Mouse (Mus musculus) testis, postnatal 14 days (tissue): Measurements from ENCODE around the gene Rarres2.
"Not testable (repeated sequence)": the region's sequence is repeated elsewhere in the genome, so short reads cannot be mapped to it uniquely, and the experiment has no call there.

Experiments
- DNase-seq: peaks from one replicate; pipeline ENCODE4 v3.0.0; 2021; ENCODE audit warnings: low spot score

Gene Rarres2

DNA sequence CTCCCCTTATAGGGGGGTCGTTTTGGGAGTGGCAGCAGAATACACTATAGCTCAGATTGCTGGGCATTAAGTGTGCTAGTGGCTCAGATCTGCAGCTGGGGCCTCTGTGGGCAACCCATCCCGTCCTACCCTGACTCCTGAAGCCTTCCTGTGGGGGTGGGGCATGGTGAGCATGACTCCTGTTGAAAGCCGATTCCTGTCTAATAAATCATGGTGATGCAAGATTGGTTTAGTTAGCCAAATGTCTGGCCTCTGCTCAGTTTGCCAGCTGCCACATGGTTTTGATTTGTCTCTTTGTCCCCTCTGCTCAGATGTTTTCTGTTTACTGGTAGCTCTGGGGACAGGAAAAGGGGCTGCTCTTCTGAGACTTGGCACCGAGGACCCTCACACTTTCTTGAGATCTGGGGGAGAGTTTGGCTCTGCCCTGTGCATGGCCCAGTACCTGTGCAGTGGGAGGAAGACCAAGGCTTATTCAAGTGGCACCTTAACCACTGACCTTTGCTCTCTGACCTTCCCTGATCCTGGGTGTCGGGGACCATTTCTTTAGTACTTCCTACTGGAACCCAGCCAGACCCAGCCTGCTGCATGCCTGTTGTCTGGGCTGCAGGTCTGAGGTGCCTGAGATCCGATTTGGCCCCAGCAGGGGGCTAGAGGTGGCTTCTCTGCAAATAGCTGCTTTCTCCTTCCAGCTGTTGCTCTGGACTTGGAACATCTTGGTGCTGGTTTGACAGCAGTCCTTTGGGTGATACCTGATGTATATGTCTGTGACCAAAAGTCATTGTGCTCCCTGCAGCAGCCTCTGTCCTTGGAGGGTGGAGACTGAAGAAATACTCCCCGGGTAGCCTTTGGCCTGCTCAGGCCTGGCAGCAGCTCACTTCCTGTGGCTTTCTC, 30.8 kb downstream of the Rarres2 start:
- DNase-seq, result no peak

DNA sequence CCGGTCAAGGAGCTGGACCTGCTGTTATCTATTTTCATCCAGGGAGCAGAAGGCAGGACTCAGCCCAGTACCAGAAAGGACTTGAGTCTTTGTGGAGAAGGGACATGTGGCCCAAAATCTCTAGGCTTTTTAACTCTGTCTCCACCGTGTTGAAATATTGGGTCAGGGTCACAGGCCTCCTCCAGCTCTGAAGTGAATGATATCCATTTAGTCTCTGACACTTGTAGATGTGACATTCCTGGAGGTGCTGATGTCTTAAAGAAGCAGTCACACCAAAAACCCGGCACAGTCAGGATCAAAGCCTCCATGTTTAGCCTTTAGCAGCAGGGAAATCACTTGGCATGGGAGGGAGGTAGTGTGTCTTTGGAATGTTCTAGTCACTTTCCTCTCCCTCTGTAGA, 31.9 kb downstream of the Rarres2 start:
- DNase-seq, result no peak

DNA sequence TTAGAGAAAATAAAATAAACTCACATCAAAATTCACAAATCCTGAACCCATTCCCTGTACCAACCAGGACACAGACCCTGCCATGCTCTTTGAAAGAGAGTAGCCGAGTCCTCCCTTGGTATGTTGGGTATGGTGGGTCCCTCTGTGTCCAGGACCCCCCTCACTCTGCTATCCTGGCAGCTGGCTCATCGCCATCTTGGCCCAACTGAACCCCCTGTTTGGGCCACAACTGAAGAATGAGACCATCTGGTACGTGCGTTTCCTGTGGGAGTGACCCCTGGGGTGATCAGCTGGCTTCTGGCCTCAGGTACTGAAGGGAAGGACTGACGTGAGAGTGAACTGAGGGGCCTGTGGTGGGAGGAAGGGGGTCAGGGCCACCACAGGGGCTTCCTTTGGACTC, 32.7 kb downstream of the Rarres2 start:
- no peak for DNase-seq

DNA sequence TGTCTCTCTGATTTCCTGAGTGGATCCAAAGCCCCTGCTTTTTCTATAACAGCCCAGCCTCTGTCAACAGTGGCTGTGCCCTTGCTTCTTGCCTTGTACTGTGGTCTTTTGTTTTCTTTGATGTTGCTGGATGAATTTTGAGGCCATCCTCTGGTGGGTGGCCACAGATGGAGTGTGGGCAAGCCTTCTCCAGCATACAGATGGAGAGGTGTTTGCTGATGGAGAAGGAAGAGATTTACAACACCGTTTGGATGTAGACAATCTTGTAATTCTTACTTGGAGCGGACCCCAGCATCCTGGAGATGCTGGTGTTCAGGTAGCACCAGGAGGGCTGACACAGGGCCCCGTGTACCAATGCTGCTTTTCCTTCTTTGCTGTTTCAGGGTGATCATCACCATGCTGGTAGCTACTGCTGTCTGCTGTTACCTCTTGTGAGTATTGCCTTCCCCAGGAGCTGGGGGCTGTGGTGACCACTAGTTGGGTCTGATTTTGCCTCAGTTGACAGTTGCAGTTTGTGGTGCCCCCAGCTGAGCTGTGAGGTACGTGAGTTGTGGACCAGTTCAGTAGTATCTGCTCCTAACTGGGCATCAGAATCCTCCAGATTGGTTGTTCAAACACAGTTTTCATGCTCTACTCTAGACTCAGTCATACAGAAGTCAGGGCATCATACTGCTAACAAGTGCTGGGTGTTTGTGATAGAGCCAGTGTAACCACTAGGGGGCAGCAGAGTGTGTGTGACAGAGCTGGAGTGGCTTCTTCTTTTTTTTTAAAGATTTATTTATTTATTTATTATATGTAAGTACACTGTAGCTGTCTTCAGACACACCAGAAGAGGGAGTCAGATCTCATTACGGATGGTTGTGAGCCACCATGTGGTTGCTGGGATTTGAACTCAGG, 33.5 kb downstream of the Rarres2 start:
- peak; percentile 57 for DNase-seq

DNA sequence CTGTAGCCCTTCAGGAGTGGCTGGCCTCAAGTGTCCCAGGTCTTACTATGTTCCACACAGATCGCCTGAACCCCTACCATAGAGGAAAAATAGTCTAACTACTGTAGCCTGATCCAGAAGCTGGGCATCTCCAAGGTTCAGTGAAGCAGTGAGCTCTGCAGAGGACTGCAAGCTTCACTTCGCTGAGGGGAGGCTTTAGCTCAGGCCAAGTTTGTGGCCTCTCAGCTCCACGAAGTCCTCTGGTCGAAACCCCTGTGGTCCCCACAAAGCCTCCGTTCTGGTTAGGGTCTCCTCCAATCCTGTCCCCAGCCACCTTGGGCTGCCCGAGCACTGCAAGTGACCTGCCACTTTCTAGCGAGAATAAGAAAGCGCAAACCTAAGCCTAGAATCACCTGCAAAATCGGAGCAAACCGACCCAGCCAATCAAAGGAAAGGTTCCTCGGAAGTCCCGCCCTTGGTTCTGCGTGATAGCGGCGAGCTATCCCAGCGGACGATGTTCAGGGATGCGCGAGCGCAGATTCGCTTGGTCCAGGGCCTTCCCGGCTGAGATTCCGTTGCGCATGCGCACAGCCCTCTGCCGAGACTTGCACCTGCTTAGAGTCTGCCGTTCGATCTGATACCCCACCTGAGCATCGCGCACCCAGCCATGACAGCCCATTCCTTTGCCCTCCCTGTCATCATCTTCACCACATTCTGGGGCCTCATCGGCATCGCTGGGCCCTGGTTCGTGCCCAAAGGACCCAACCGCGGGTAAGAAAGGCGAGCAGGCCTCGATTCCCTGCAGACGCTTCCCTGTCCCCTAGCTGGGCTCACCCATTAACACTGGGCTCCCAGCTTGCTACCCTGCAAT, 35.3 kb downstream of the Rarres2 start, which contains the start of gene Atp6v0e2:
TSS of gene Atp6v0e2 (plus strand) at position 511 of the 850 bp plus-strand sequence.
- DNase-seq, result peak; percentile 89

DNA sequence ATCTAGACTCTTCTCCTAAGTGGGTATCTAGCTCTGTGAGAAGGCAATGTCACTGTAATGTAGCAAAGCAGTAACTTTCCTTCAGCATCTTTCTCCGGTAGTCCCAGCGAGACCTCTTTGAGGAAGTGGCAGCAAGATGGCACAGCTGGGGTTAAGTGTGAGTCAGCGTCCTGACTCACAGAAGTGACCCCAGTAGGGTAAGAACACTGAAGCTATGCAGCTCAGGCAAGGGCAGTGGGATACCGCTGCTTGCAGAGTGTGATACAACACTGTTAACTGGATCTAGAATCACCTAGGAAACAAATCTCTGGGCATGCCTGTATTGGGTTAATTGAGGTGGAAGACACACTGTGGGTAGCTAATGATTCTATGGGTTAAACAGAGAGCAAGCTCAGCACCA, 36.5 kb downstream of the Rarres2 start:
- DNase-seq, result no peak

DNA sequence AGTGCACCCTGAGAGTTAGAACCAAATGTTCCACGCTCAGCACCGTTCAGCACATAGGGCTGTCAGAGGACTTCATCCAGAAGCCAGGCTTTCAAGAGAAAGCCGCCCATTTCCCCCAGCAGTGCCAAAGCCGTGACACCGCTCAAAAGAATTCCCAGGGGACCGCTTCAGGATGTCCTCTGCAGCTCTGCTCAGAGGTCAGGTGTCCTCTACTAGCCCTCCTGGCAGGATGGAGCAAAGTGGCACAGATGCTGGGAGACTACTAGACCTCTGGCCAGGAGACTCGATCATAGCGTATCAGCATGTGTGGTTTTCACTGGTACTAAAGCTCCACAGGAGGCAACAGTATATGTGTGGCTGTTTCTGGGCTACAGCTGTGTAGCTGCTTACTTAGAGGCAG, 37.7 kb downstream of the Rarres2 start:
- DNase-seq, result no peak

DNA sequence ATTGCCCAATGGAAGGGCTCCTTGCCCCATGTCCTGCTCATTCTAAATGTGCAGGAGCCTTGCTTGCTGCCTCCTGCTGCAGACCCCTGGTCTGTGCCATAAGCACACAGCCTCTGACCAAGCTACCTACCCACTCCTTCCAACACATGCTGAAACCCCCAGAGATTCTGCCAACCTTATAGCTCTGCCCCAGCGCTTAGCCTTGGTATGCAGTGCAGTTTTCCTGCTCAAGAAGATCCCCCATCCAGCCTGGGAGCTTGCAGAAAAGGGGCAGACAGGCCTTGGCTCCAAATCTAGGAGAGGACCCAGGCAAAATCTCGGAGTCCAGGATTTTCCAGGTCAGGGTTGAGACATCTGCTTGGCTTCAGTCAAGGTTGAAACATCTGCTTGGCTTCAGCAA, 39.1 kb downstream of the Rarres2 start:
- DNase-seq, result no peak

DNA sequence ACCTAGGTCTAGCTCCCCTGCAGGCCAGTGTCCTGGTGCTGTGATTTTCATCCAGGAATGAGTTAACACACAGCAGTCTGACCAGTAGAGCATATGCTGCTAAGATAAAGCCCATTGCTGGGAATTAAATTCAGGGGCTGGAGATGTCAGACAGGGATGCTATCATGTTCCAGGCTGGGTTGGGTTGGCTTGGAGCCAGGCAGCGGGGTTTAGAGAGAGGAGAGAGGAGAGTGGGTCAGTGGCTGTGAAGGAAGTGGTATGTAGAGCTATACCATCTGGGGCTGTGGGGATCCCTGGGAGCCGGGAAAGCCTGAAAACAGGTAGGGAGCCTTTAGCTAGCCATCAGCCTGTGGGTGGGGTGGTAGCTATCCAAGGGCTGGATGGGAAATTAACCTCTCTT, 41.7 kb downstream of the Rarres2 start:
- DNase-seq, result no peak

DNA sequence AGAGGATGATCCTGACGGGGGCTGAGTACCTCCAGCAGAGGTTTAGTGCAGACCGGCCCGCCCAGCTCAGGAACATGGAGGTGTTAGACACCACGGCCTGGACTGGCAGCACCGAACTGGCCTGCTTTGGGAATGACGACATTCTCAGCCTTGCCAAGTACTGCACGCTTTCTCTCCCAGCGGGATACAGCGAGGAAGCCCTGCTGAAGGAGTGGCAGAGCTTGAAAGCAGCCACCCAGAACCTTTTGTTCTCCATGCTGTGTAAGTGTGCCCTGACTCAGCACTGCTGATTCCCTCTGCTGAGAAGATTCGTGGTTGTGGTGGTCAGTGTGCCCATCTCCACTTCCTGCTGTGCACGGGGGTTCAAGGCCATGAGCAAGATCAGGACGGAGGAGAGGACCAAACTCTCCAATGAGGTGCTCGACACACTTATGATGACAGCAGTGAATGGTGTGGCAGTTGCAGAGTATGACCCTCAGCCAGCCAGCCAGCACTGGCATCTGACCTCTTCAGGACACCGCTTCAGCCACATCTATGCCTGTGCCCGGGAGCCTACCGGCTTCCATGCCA, 42.6 kb downstream of the Rarres2 start:
- no peak for DNase-seq

DNA sequence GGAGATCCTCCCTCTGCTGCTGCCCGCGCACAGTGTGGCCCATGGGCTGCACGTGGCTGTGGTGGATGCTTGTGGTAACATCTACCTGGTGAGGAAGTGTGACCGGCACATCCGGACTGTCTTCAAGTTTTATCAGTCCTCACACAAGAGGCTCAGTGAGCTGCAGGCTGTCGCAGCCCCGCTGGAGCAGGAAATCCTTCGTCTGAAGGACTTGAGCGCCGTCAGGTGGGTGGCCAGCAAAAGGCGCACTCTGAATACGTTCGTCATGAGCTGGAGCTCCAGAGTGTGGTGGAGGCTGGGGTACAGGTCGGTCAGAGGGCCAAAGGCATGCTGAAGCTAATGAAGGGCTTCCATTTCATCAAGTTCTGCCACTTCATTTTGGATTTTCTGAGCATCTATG, 43.3 kb downstream of the Rarres2 start:
- DNase-seq, result no peak

DNA sequence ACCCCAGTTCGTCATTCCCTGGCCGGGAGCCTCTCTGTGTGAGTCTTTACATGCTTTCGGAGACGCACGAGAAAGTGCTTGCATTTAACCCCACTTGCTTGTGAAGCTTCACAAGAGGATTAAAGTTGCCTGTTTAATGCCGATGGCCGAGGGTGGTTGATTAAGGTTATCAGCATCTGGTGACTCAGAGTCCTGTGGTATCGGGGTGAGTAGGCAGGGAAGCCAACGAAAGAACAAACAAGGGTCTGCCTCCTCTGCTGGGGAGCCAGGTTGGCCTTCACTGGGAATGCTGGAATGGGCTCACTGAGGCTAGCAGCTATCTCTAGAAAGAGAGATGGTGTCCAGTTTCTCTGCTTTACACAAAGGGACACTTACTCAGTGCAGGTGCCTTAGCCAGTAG, 44.7 kb downstream of the Rarres2 start:
- no peak for DNase-seq

DNA sequence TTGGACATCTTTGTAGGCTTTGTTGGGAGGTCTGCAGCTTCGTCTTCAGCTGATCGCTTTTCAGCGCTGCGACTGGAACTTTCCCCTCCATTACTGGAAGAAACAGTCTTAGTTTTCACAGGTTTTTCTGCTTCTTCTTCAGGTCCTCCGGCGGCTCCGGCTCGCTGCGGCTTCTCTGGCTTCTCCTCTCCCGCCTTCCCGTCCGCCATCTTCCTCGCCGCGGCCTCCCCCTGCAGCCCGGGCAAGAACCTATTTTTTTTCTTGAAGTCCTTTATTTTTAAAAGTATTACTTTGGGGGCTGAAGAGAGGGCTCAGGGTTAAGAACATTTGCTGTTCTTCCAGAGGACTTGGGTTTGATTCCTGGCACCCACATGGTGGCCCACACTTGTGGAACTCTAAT, 47.7 kb downstream of the Rarres2 start:
- DNase-seq, result not testable (repeated sequence)
